Mouse (Mus musculus) olfactory bulb, adult 2 months (tissue): ENCODE measurements around the gene Olfr140. TPM values are rescaled to one million over a fixed set of nuclear protein-coding genes. Genes with fewer than 3 reads are reported as not detected.

Experiments
- H3K27ac ChIP-seq: fragments of 200-500 bp; 2 replicates; pipeline ENCODE4 v1.5.1; 2012; ENCODE audit warnings: low read depth, low read length; ENCODE audit not compliant: insufficient read depth
- H3K4me1 ChIP-seq: fragments of 200-500 bp; 2 replicates; pipeline ENCODE4 v1.6.1; 2012; ENCODE audit warnings: low read length; ENCODE audit not compliant: control insufficient read depth, insufficient read depth
- H3K4me3 ChIP-seq: fragments of 200-500 bp; 2 replicates; pipeline ENCODE4 v1.5.1; 2012; ENCODE audit warnings: mild to moderate bottlenecking, low read depth, low read length, moderate library complexity; ENCODE audit not compliant: insufficient read depth
- CTCF ChIP-seq: fragments of 200-500 bp; IDR thresholded peaks from 2 replicates; pipeline ENCODE4 v1.5.1; 2012; ENCODE audit warnings: low read depth, mild to moderate bottlenecking, low read length, moderate library complexity; ENCODE audit not compliant: insufficient read depth
- POLR2A ChIP-seq: fragments of 200-500 bp; IDR thresholded peaks from 2 replicates; pipeline ENCODE4 v1.6.1; 2012; ENCODE audit warnings: mild to moderate bottlenecking, low read depth, low read length, moderate library complexity; ENCODE audit not compliant: insufficient read depth
- WGBS: fragments of 180-500 bp; shearing (Covaris S2); methylation state at CpG from one replicate; pipeline ENCODE4 v1.1.7; 2018; 5-methylcytosine and 5-hydroxymethylcytosine counted together
- polyA plus RNA-seq: library from polyadenylated mRNA; stranded (reverse); fragments of >200 nt; gene quantifications from 2 replicates; pipeline ENCODE4 v1.2.4, GENCODE M21; 2012; ENCODE audit warnings: low replicate concordance; ENCODE audit not compliant: missing spikeins, insufficient read depth, insufficient read length

Olfr140 gene
- not detected in 2 replicates for polyA plus RNA-seq

DNA sequence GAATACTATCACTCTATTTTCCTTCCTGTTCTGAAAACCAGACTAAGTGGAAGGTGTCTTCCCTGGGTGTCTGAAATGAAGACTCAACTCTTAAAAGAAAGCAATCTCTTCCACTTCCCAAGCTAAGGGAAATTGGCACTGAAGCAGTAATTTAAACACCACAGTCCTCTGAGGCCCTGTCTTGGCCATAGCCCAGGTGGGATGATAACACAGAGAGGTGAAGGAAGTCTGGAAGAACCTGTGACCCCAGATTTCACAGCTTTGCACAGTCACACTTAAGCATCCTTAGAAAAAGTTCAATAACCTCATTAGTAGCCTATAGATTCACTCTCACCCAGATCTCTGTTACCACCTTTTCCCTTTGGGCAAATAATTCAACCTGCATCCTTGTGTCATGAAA is at the start of gene Olfr140:
TSS of gene Olfr140 (minus strand) at position 101 of the 400 bp plus-strand sequence.
- Histone ChIP-seq H3K4me3 (no peak within 1 kb of the TSS), H3K4me1 (no peaks in the 10 kb centered on the region), H3K27ac (no peak within 1 kb of the TSS)
- TF ChIP-seq POLR2A = no peak
- no peak for TF ChIP-seq CTCF

DNA sequence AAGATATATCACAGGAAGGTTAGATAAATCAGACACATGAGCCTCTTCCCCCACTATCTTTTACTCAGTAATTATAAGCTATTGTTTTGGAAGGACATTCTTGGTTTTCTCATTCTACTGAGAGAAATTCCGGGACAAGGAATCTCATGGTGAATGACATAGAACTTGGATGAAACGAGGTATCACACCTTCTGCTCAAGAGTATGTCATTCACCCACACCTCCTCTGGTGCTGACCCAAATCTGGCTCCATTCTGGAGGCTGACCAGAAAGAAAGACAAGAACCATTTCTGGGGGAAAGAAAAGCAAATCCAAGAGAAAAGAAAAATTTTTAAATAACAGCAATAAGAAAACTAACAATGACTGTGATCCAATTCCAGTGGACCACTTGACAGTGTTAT is 6.7 kb upstream of the Olfr140 start:
- 71% methylated on average over 2 of the region's 2 CpGs for WGBS
- no peak overlapping the region for H3K27ac ChIP-seq
- TF ChIP-seq CTCF (no peak), POLR2A (no peak)
- H3K4me1 ChIP-seq = no peaks in the 10 kb centered on the region
- H3K4me3 ChIP-seq = no peak overlapping the region

- no peak within 1 kb of the TSS for H3K4me3 ChIP-seq
- no peaks in the 10 kb centered on the region for H3K4me1 ChIP-seq
- H3K27ac ChIP-seq = no peak within 1 kb of the TSS
- no peak for TF ChIP-seq CTCF
- TF ChIP-seq POLR2A = no peak
Observed at GRCm38 (mm10) chr2:90035037-90035436, 28.4 kb downstream of the Olfr140 start, which contains the start of gene Olfr1265. Gene Olfr1265 (plus strand): TSS chr2:90035337.

- TF ChIP-seq POLR2A = no peak
- Histone ChIP-seq H3K4me1 (no peaks in the 10 kb centered on the region), H3K4me3 (no peak within 1 kb of the TSS), H3K27ac (no peak within 1 kb of the TSS)
- 72% methylated on average over 2 of the region's 2 CpGs for WGBS
Observed at GRCm38 (mm10) chr2:90025477-90025876, 37.9 kb downstream of the Olfr140 start, which contains the start of gene Olfr1264. Gene Olfr1264 (minus strand): TSS chr2:90025577.

GRCm38 (mm10) chr2:90011831-90012230 is 51.6 kb downstream of the Olfr140 start, which contains the start of gene Olfr1263:
Gene Olfr1263 (plus strand): TSS chr2:90012131.
- Histone ChIP-seq H3K4me1 (no peaks in the 10 kb centered on the region), H3K27ac (no peak within 1 kb of the TSS), H3K4me3 (no peak within 1 kb of the TSS)
- TF ChIP-seq POLR2A = no peak
- TF ChIP-seq CTCF = no peak
- 61% methylated on average over 2 of the region's 2 CpGs for WGBS

DNA sequence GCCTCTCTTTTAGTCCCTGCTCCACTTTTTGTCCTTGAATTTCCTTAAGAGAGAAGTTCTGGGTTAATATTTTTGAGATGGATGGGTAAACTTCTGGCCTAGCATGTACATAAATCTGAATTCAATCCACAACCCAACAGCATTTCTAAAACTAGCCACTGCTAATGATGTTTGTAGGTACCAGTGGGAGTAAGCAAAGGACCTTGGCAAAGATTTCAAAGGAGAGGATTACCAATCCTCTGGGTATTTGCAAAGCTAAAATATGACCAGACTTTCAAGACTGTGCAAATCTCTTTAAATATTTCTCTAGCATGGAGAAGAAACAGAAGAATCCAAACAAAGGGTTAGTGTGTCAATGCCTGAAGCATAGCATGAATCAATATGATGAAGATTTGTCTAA is 63.5 kb downstream of the Olfr140 start, which contains the start of gene Olfr1262:
TSS of gene Olfr1262 (plus strand) at position 301 of the 400 bp plus-strand sequence.
- no peak for TF ChIP-seq CTCF
- TF ChIP-seq POLR2A = no peak
- Histone ChIP-seq H3K4me3 (no peak within 1 kb of the TSS), H3K4me1 (no peaks in the 10 kb centered on the region), H3K27ac (no peak within 1 kb of the TSS)

Other genes starting within 250 kb of the Olfr140 start
- not detected in 2 replicates for gene Olfr1256, start 222.0 kb downstream of the Olfr140 start, polyA plus RNA-seq
- not detected in 2 replicates for gene Olfr48, start 215.4 kb downstream of the Olfr140 start, polyA plus RNA-seq
- not detected in 2 replicates for gene Olfr1257, start 185.2 kb downstream of the Olfr140 start, polyA plus RNA-seq
- gene Olfr1258, start 136.3 kb downstream of the Olfr140 start, polyA plus RNA-seq = not detected in 2 replicates
- gene Olfr1259, start 114.9 kb downstream of the Olfr140 start, polyA plus RNA-seq = not detected in 2 replicates
- gene Olfr1260, start 89.3 kb downstream of the Olfr140 start, polyA plus RNA-seq = not detected in 2 replicates
- gene Olfr1261, start 72.4 kb downstream of the Olfr140 start, polyA plus RNA-seq = not detected in 2 replicates
- not detected in 2 replicates for gene Olfr1262, start 63.4 kb downstream of the Olfr140 start, polyA plus RNA-seq
- gene Olfr1263, start 51.5 kb downstream of the Olfr140 start, polyA plus RNA-seq = not detected in 2 replicates
- not detected in 2 replicates for gene Olfr1264, start 38.0 kb downstream of the Olfr140 start, polyA plus RNA-seq
- gene Olfr1265, start 28.3 kb downstream of the Olfr140 start, polyA plus RNA-seq = not detected in 2 replicates
- not detected in 2 replicates for gene Olfr1269, start 57.8 kb upstream of the Olfr140 start, polyA plus RNA-seq
- not detected in 2 replicates for gene Olfr32, start 78.7 kb upstream of the Olfr140 start, polyA plus RNA-seq
- not detected in 2 replicates for gene Olfr1270, start 89.5 kb upstream of the Olfr140 start, polyA plus RNA-seq
- gene Olfr1506, start 160.9 kb upstream of the Olfr140 start, polyA plus RNA-seq = not detected in 2 replicates
- not detected in 2 replicates for gene Olfr142, start 194.0 kb upstream of the Olfr140 start, polyA plus RNA-seq
- not detected in 2 replicates for gene Olfr1271, start 207.4 kb upstream of the Olfr140 start, polyA plus RNA-seq
- not detected in 2 replicates for gene Olfr1272, start 229.2 kb upstream of the Olfr140 start, polyA plus RNA-seq